ENCODE assay signal across 8 mouse cellular contexts in the genomic region with DNA sequence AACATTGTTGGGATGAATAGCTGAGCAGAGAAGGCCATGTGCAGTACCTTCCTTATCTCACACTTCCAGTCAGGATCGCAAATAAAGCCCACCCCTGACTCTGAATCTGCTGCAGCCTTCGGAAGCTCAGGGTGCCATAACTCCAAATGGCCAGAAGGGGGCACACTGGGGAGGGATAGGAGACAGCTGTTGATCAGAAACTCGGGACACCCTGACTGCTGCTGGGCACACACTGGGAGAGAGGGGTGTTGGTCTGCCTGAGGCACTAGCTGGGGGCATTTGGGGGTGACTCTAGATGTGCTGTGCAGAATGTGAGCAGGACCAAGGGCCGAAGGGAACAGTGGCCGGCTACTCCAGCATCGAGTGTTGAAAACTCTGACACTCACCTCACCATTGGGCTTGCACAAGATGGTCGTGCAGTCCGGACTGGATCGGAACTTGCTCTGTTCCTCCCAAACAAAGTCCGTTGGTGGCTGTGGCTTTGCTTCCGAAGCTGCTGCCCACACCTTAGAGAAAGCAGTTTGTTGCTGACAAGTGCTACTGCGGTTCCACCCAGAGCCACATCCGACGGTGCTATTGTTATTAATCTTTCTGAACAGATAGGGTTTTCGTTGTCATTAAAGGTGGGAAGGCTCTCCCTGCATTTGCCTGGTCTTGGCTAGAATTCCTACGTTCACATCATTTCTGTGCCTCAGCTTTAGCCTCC.
DNase-seq lines count a peak whose midpoint lies in the region; ATAC-seq and TF ChIP-seq lines count a peak whose summit lies in the region.

No protein-coding gene starts in this region.

- 74% methylated on average over 16 of the region's 16 CpGs for WGBS in hindbrain, embryonic 14.5 days
- WGBS in hindbrain, embryonic 13.5 days: 77% methylated on average over 16 of the region's 16 CpGs
- WGBS in intestine, embryonic 16.5 days: 63% methylated on average over 16 of the region's 16 CpGs
- 72% methylated on average over 16 of the region's 16 CpGs for WGBS in midbrain, postnatal 0 days

- H3K4me3 ChIP-seq in hindbrain, embryonic 14.5 days (replicated peaks; ENCODE audit: low read length): no peak overlapping the region
- H3K4me3 ChIP-seq in hindbrain, embryonic 13.5 days: no peak overlapping the region
- H3K4me3 ChIP-seq in intestine, embryonic 16.5 days (ENCODE audit: low read length): no peak overlapping the region
- no peak overlapping the region for H3K4me3 ChIP-seq in midbrain, postnatal 0 days (ENCODE audit: low read depth, low read length)

- H3K36me3 ChIP-seq in hindbrain, embryonic 14.5 days (replicated peaks; ENCODE audit: control insufficient read depth, insufficient read depth): no peaks in the 10 kb centered on the region
- no peaks in the 10 kb centered on the region for H3K36me3 ChIP-seq in hindbrain, embryonic 13.5 days
- H3K36me3 ChIP-seq in intestine, embryonic 16.5 days (ENCODE audit: control insufficient read depth, insufficient read depth, low read length): no peaks in the 10 kb centered on the region
- H3K36me3 ChIP-seq in midbrain, postnatal 0 days (ENCODE audit: insufficient read depth, low read length): no peaks in the 10 kb centered on the region

- TF ChIP-seq CTCF in midbrain, postnatal 0 days (IDR thresholded peaks at IDR 0.05): peak; percentile 75

- H3K4me2 ChIP-seq in hindbrain, embryonic 14.5 days (replicated peaks): no peak overlapping the region
- H3K4me2 ChIP-seq in hindbrain, embryonic 13.5 days: no peak overlapping the region
- H3K4me2 ChIP-seq in intestine, embryonic 16.5 days (ENCODE audit: low read depth, low read length): no peak overlapping the region
- H3K4me2 ChIP-seq in midbrain, postnatal 0 days (ENCODE audit: low read depth, low read length, poor library complexity, severe bottlenecking): no peak overlapping the region

- no peak for ATAC-seq in hindbrain, embryonic 14.5 days (ENCODE audit: low FRiP score)
- no peak for ATAC-seq in hindbrain, embryonic 13.5 days (ENCODE audit: low FRiP score)
- 0 out of 2 replicates have a peak, but pooled peaks have one; percentile 50 for ATAC-seq in intestine, embryonic 16.5 days
- no peak for ATAC-seq in midbrain, postnatal 0 days (ENCODE audit: low FRiP score)

- no peaks in the 10 kb centered on the region for H3K4me1 ChIP-seq in hindbrain, embryonic 14.5 days (replicated peaks; ENCODE audit: control insufficient read depth, insufficient read depth, low read length)
- H3K4me1 ChIP-seq in hindbrain, embryonic 13.5 days (replicated peaks): no peaks in the 10 kb centered on the region
- H3K4me1 ChIP-seq in intestine, embryonic 16.5 days (ENCODE audit: control insufficient read depth, insufficient read depth, low read length): no peaks in the 10 kb centered on the region
- H3K4me1 ChIP-seq in midbrain, postnatal 0 days (ENCODE audit: insufficient read depth, low read length): no peaks in the 10 kb centered on the region

- H3K27me3 ChIP-seq in hindbrain, embryonic 14.5 days (ENCODE audit: control insufficient read depth, insufficient read depth, low read length): no peaks in the 10 kb centered on the region
- no peaks in the 10 kb centered on the region for H3K27me3 ChIP-seq in hindbrain, embryonic 13.5 days
- H3K27me3 ChIP-seq in intestine, embryonic 16.5 days (replicated peaks; ENCODE audit: control insufficient read depth, insufficient read depth, low read length): no peaks in the 10 kb centered on the region
- H3K27me3 ChIP-seq in midbrain, postnatal 0 days (ENCODE audit: insufficient read depth, low read length): no peaks in the 10 kb centered on the region

- H3K9me3 ChIP-seq in hindbrain, embryonic 14.5 days (ENCODE audit: control insufficient read depth, low read length): no peaks in the 10 kb centered on the region
- H3K9me3 ChIP-seq in hindbrain, embryonic 13.5 days: no peaks in the 10 kb centered on the region
- no peaks in the 10 kb centered on the region for H3K9me3 ChIP-seq in intestine, embryonic 16.5 days (ENCODE audit: control insufficient read depth, low read length)
- H3K9me3 ChIP-seq in midbrain, postnatal 0 days (ENCODE audit: low read length): no peaks in the 10 kb centered on the region

- H3K9ac ChIP-seq in hindbrain, embryonic 14.5 days: no peak overlapping the region
- no peak overlapping the region for H3K9ac ChIP-seq in hindbrain, embryonic 13.5 days
- H3K9ac ChIP-seq in intestine, embryonic 16.5 days (ENCODE audit: low read depth, low read length): no peak overlapping the region
- H3K9ac ChIP-seq in midbrain, postnatal 0 days (replicated peaks; ENCODE audit: low read length, poor library complexity, severe bottlenecking): no peak overlapping the region

- DNase-seq in hindbrain, embryonic 14.5 days (ENCODE audit: low spot score): peak; percentile 52
- DNase-seq in B cell, adult 2 months: peak; percentile 69 to 71
- DNase-seq in adrenal gland, adult 18-20 months (ENCODE audit: low spot score in 2 of 2): peak; percentile 51 to 54
- DNase-seq in embryo, embryonic 11 days: peak; percentile 57
- peak; percentile 33 for DNase-seq in midbrain, postnatal 0 days (ENCODE audit: low spot score)
- DNase-seq in thymus, postnatal 0 days (ENCODE audit: low spot score): peak; percentile 53

- H3K27ac ChIP-seq in hindbrain, embryonic 14.5 days: no peak overlapping the region
- no peak overlapping the region for H3K27ac ChIP-seq in hindbrain, embryonic 13.5 days
- no peak overlapping the region for H3K27ac ChIP-seq in intestine, embryonic 16.5 days (ENCODE audit: low read length)
- no peak overlapping the region for H3K27ac ChIP-seq in midbrain, postnatal 0 days (ENCODE audit: low read depth, low read length)
